Mouse (Mus musculus) heart, postnatal 0 days (tissue): ENCODE results near the gene Dock7. TPM values are rescaled to one million over a fixed set of nuclear protein-coding genes. Genes with fewer than 3 reads are reported as not detected.
A peak's percentile ranks its signal among the peaks of the same experiment; 100 is the strongest.

Experiments used
- ATAC-seq: fragments of 200-750 bp; cut with Nextera tagmentation; 2 replicates; pipeline ENCODE4 v1.8.0; 2017; ENCODE audit warnings: low read depth, moderate number of reproducible peaks, moderate library complexity; ENCODE audit not compliant: insufficient read depth
- DNase-seq: peaks from one replicate; pipeline ENCODE4 v3.0.0-alpha.2; 2016; ENCODE audit warnings: low spot score
- H3K27ac ChIP-seq: fragments of 300-500 bp; sonication (generic); 2 replicates; pipeline ENCODE4 v1.5.1; 2014; ENCODE audit warnings: low read depth, mild to moderate bottlenecking
- H3K27me3 ChIP-seq: fragments of 300-500 bp; sonication (generic); 2 replicates; pipeline ENCODE4 v1.6.1; 2014; ENCODE audit warnings: low read length, mixed read lengths; ENCODE audit not compliant: control insufficient read depth, insufficient read depth
- H3K36me3 ChIP-seq: fragments of 300-500 bp; sonication (generic); replicated peaks from 2 replicates; pipeline ENCODE4 v1.6.1; 2014; ENCODE audit warnings: low read length, mixed read lengths; ENCODE audit not compliant: control insufficient read depth, insufficient read depth
- H3K4me1 ChIP-seq: fragments of 300-500 bp; sonication (generic); 2 replicates; pipeline ENCODE4 v1.6.1; 2014; ENCODE audit warnings: antibody characterized with exemption; ENCODE audit not compliant: control insufficient read depth, insufficient read depth
- H3K4me2 ChIP-seq: fragments of 300-500 bp; sonication (generic); 2 replicates; pipeline ENCODE4 v1.6.1; 2014; ENCODE audit warnings: low read depth, mild to moderate bottlenecking, low read length, moderate library complexity
- H3K4me3 ChIP-seq: fragments of 300-500 bp; sonication (generic); 2 replicates; pipeline ENCODE4 v1.5.1; 2014; ENCODE audit warnings: low read depth, low read length
- H3K9ac ChIP-seq: fragments of 300-500 bp; sonication (generic); replicated peaks from 2 replicates; pipeline ENCODE4 v1.6.1; 2014; ENCODE audit warnings: low read depth, low read length, mixed read lengths
- H3K9me3 ChIP-seq: fragments of 300-500 bp; sonication (generic); replicated peaks from 2 replicates; pipeline ENCODE4 v1.6.1; 2016; ENCODE audit warnings: low read length; ENCODE audit not compliant: control insufficient read depth
- CTCF ChIP-seq: IDR thresholded peaks from 2 replicates; pipeline ENCODE4 v1.5.1; 2016; ENCODE audit warnings: antibody characterized with exemption, control low read depth, low read depth
- EP300 ChIP-seq: IDR thresholded peaks from 2 replicates; pipeline ENCODE4 v1.6.1; 2016; ENCODE audit warnings: antibody characterized with exemption, low read depth
- WGBS: fragments of 180-500 bp; shearing (Covaris S2); extraction: QIAGEN DNeasy Blood & Tissue Kit; methylation state at CpG from one replicate; pipeline ENCODE4 v1.1.7; 2014; 5-methylcytosine and 5-hydroxymethylcytosine counted together
- polyA plus RNA-seq: library from polyadenylated mRNA; unstranded; fragments of >200 nt; fragmentation: Nextera tagmentation; extraction: Ambion mirVana; gene quantifications from 2 replicates; pipeline ENCODE4 v1.2.1, GENCODE M21; 2015
- total RNA-seq: library from RNA; depleted of rRNA; stranded (reverse); fragments of >200 nt; gene quantifications from 2 replicates; pipeline ENCODE4 v1.2.3, GENCODE M21; 2014; ENCODE audit warnings: low replicate concordance; rRNA removed

The Dock7 gene
- total RNA-seq (17.4 and 19.7 TPM in 2 replicates), polyA plus RNA-seq (10.2 and 11.5 TPM in 2 replicates)

- Histone ChIP-seq H3K9ac (peak within 1 kb of the TSS; percentile 89), H3K4me1 (peaks cover 21% of the 10 kb centered on the region), H3K27me3 (no peaks in the 10 kb centered on the region), H3K4me2 (peak within 1 kb of the TSS; percentile 79), H3K27ac (peak within 1 kb of the TSS; percentile 60), H3K36me3 (no peaks in the 10 kb centered on the region), H3K4me3 (peak within 1 kb of the TSS; percentile 95), H3K9me3 (no peaks in the 10 kb centered on the region)
- WGBS, result 0% methylated on average over 89 of the region's 117 CpGs
- peak; percentile 93 for ATAC-seq
- TF ChIP-seq EP300, result no peak
- no peak for TF ChIP-seq CTCF
- peak; percentile 58 for DNase-seq
These were observed at the start of gene Dock7 for GRCm38 (mm10) chr4:99120211-99121122. Dock7 (minus strand) TSS chr4:99120915.

GRCm38 (mm10) chr4:99168869-99169268 is 48.2 kb upstream of the Dock7 start:
- 85% methylated on average over 5 of the region's 5 CpGs for WGBS
- TF ChIP-seq EP300 (no peak), CTCF (no peak)
- Histone ChIP-seq H3K9ac (no peak overlapping the region), H3K4me3 (no peak overlapping the region), H3K27me3 (0 out of 2 replicates have a peak, but pooled peaks cover 5% of the 10 kb centered on the region), H3K36me3 (no peaks in the 10 kb centered on the region), H3K4me1 (no peaks in the 10 kb centered on the region), H3K27ac (no peak overlapping the region), H3K9me3 (no peaks in the 10 kb centered on the region), H3K4me2 (no peak overlapping the region)
- DNase-seq (no peak), ATAC-seq (no peak)

DNA sequence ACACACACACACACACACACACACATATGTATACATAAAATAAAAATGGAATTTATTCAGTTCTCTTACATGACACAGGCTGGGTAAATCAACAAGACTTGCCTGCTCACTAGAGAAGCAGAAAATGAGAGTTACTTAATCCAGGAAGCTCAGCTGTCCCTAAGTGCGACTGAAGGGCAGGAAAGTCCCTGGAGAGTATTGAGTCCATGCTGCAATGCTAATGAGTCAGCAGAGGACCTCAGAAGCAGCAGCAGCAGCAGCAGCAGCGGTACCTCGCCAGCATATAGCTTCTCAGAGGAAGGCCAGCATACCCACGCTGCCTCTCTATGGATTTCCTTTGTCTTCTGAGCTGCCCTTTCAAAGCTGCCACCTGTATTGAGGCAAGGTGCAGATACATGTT is 42.8 kb upstream of the Dock7 start:
- Histone ChIP-seq H3K27ac (no peak overlapping the region), H3K36me3 (no peaks in the 10 kb centered on the region)
- WGBS, result 17% methylated on average over 4 of the region's 4 CpGs

DNA sequence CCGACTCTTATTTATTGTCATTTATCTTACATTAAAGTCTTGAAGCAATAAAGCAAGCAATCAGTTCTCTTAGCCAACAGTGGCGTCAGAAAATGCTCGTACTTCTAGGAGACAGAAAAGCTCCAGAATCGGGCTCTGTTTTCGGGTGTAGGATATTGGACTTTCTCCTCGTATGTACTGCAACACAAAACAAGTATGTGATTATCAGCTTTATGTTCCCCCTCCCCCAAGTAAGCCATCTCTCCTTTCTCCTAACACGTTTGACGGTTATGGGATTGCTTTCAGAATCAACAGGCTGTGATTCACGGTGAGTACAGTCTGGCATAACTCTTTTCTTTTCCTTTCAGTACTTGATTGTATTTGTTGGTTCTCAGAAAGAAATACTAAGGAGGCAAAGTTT is 42.3 kb upstream of the Dock7 start:
- no peaks in the 10 kb centered on the region for H3K36me3 ChIP-seq
- no peak for ATAC-seq
- DNase-seq, result no peak
- no peak overlapping the region for H3K27ac ChIP-seq
- H3K9me3 ChIP-seq, result no peaks in the 10 kb centered on the region
- H3K9ac ChIP-seq, result no peak overlapping the region
- TF ChIP-seq CTCF, result no peak
- no peak for TF ChIP-seq EP300
- peaks cover 12% of the 10 kb centered on the region; the same call in 1 of the 2 replicates for H3K27me3 ChIP-seq
- H3K4me1 ChIP-seq, result no peaks in the 10 kb centered on the region
- no peak overlapping the region for H3K4me3 ChIP-seq
- peak overlapping the region; percentile 16; the same call in 1 of the 2 replicates for H3K4me2 ChIP-seq
- WGBS, result 53% methylated on average over 9 of the region's 9 CpGs

More for the DNA sequence above, 42.8 kb upstream of the Dock7 start:
- DNase-seq, result peak; percentile 51
- H3K4me2 ChIP-seq, result no peak overlapping the region; the same call in 1 of the 2 replicates
- H3K9me3 ChIP-seq, result no peaks in the 10 kb centered on the region
- no peak overlapping the region for H3K9ac ChIP-seq
- H3K4me1 ChIP-seq, result no peaks in the 10 kb centered on the region
- peak; percentile 27; the same call in 1 of the 2 replicates for ATAC-seq
- TF ChIP-seq EP300, result no peak
- peaks cover 10% of the 10 kb centered on the region; the same call in 1 of the 2 replicates for H3K27me3 ChIP-seq
- H3K4me3 ChIP-seq, result no peak overlapping the region

GRCm38 (mm10) chr4:99161457-99161971 is 40.8 kb upstream of the Dock7 start:
- TF ChIP-seq EP300, result no peak
- TF ChIP-seq CTCF, result no peak
- H3K4me1 ChIP-seq, result no peaks in the 10 kb centered on the region
- no peak for ATAC-seq
- H3K27ac ChIP-seq, result peak overlapping the region; percentile 57
- H3K36me3 ChIP-seq, result no peaks in the 10 kb centered on the region
- 17% methylated on average over 6 of the region's 6 CpGs for WGBS
- peak overlapping the region; percentile 30; the same call in 1 of the 2 replicates for H3K4me2 ChIP-seq
- DNase-seq, result peak; percentile 18
- H3K27me3 ChIP-seq, result peaks cover 12% of the 10 kb centered on the region; the same call in 1 of the 2 replicates
- H3K9me3 ChIP-seq, result no peaks in the 10 kb centered on the region
- no peak overlapping the region for H3K9ac ChIP-seq
- H3K4me3 ChIP-seq, result no peak overlapping the region
